Mouse (Mus musculus) spleen, adult 2 months (tissue): ENCODE measurements around the gene Prf1.
A peak's percentile ranks its signal among the peaks of the same experiment; 100 is the strongest.

Experiments used
- CTCF ChIP-seq: fragments of 200-500 bp; IDR thresholded peaks from 2 replicates; pipeline ENCODE4 v1.5.1; 2011; ENCODE audit warnings: mild to moderate bottlenecking, inconsistent platforms; ENCODE audit not compliant: insufficient read depth, insufficient read length, insufficient replicate concordance; ENCODE audit errors: extremely low read depth
- POLR2A ChIP-seq: fragments of 200-500 bp; IDR thresholded peaks from 2 replicates; pipeline ENCODE4 v1.6.1; 2011; ENCODE audit warnings: low read depth, low read length, inconsistent platforms

DNA sequence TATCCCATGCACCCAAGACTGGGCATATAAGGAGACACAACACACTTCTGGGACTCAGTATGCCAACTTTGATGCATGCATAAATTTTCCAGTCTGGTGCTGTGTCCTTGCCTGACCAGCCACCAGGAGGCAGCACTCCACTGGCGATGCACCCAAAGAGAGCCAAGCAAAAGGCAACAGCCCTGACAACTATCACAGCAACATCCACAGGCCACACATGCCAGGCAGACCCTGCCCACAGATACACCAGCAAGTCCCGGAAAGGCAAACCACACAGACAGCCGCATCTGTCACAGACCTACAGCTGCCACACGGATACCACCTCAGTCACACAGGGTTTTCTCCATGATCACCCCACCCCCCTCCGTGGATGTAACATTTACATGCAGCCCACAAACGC, 43.9 kb downstream of the Prf1 start:
- TF ChIP-seq POLR2A (no peak), CTCF (peak; percentile 64; the same call in 1 of the 2 replicates)
